Comparison of ENCODE assay signal across 21 mouse cellular contexts in genomic region chr16:90134351-90134750, GRCm38 (mm10).
"Had no signal": no experiment of that assay in that cellular context is flagged by ENCODE, and none has a peak within 500 bp of the region (broad histone marks: within the 10 kb centered on the region; RNA-seq: fewer than 3 reads in every experiment).

No protein-coding gene starts in this region.

- ATAC-seq: midbrain, embryonic 15.5 days had no signal

- H3K27ac ChIP-seq: kidney, postnatal 0 days; limb, embryonic 10.5 days; limb, embryonic 13.5 days; liver, embryonic 13.5 days; macrophage; midbrain, embryonic 12.5 days; midbrain, embryonic 15.5 days; neural tube, embryonic 12.5 days; neural tube, embryonic 15.5 days; stomach, embryonic 15.5 days had no signal

- H3K27me3 ChIP-seq: limb, embryonic 13.5 days; liver, embryonic 13.5 days; midbrain, embryonic 15.5 days; neural tube, embryonic 12.5 days; neural tube, embryonic 15.5 days; stomach, embryonic 15.5 days had no signal

- H3K4me2 ChIP-seq: limb, embryonic 13.5 days; liver, embryonic 13.5 days; midbrain, embryonic 12.5 days; midbrain, embryonic 15.5 days; neural tube, embryonic 12.5 days; neural tube, embryonic 15.5 days; stomach, embryonic 15.5 days had no signal

- H3K9ac ChIP-seq: limb, embryonic 13.5 days; liver, embryonic 13.5 days; midbrain, embryonic 12.5 days; midbrain, embryonic 15.5 days; neural tube, embryonic 12.5 days; neural tube, embryonic 15.5 days; stomach, embryonic 15.5 days had no signal

- DNase-seq: kidney, adult 9 months; kidney, postnatal 25 days; layer of hippocampus, adult 9-11 months; liver; liver, embryonic 13.5 days; lung, adult 2 months; lung, postnatal 14 days; right cerebral cortex, adult 18-20 months; right cerebral cortex, postnatal 14 days; right cerebral cortex, postnatal 4 days; thymus, postnatal 25 days had no signal

- H3K4me3 ChIP-seq: layer of hippocampus, adult 2 months; limb, embryonic 10.5 days; limb, embryonic 13.5 days; liver, embryonic 13.5 days; midbrain, embryonic 12.5 days; midbrain, embryonic 15.5 days; neural tube, embryonic 12.5 days; neural tube, embryonic 15.5 days; stomach, embryonic 15.5 days had no signal

- H3K4me1 ChIP-seq: liver, embryonic 13.5 days; stomach, embryonic 15.5 days had no signal

- H3K9me3 ChIP-seq: limb, embryonic 10.5 days; limb, embryonic 13.5 days; liver, embryonic 13.5 days; midbrain, embryonic 12.5 days; midbrain, embryonic 15.5 days; neural tube, embryonic 12.5 days; neural tube, embryonic 15.5 days; stomach, embryonic 15.5 days had no signal

- H3K36me3 ChIP-seq: liver, embryonic 13.5 days; midbrain, embryonic 15.5 days; stomach, embryonic 15.5 days had no signal
